Mouse (Mus musculus) forebrain, embryonic 16.5 days (tissue): ENCODE results near the gene Sec22b. TPM values are rescaled to one million over a fixed set of nuclear protein-coding genes. Genes with fewer than 3 reads are reported as not detected.
A peak's percentile ranks its signal among the peaks of the same experiment; 100 is the strongest.

ENCODE experiments used
- ATAC-seq: fragments of 200-750 bp; cut with Nextera tagmentation; 2 replicates; pipeline ENCODE4 v1.8.0; 2017; ENCODE audit warnings: mild to moderate bottlenecking, moderate library complexity
- H3K27ac ChIP-seq: fragments of 300-500 bp; sonication (generic); 2 replicates; pipeline ENCODE4 v1.5.1; 2014; ENCODE audit warnings: low read length, control low read depth
- H3K27me3 ChIP-seq: fragments of 300-500 bp; sonication (generic); replicated peaks from 2 replicates; pipeline ENCODE4 v1.6.1; 2014; ENCODE audit warnings: low read length; ENCODE audit not compliant: control insufficient read depth, insufficient read depth
- H3K36me3 ChIP-seq: fragments of 300-500 bp; sonication (generic); 2 replicates; pipeline ENCODE4 v1.6.1; 2014; ENCODE audit not compliant: control insufficient read depth, insufficient read depth
- H3K4me1 ChIP-seq: fragments of 300-500 bp; sonication (generic); replicated peaks from 2 replicates; pipeline ENCODE4 v1.6.1; 2014; ENCODE audit warnings: low read length; ENCODE audit not compliant: control insufficient read depth, insufficient read depth
- H3K4me2 ChIP-seq: fragments of 300-500 bp; sonication (generic); 2 replicates; pipeline ENCODE4 v1.6.1; 2014; ENCODE audit warnings: mild to moderate bottlenecking, low read length, control low read depth
- H3K4me3 ChIP-seq: fragments of 300-500 bp; sonication (generic); replicated peaks from 2 replicates; pipeline ENCODE4 v1.5.1; 2014; ENCODE audit warnings: mild to moderate bottlenecking, low read length, control low read depth
- H3K9ac ChIP-seq: fragments of 300-500 bp; sonication (generic); replicated peaks from 2 replicates; pipeline ENCODE4 v1.6.1; 2014; ENCODE audit warnings: low read depth, low read length, control low read depth
- H3K9me3 ChIP-seq: fragments of 300-500 bp; sonication (generic); 2 replicates; pipeline ENCODE4 v1.6.1; 2016; ENCODE audit warnings: low read length; ENCODE audit not compliant: control insufficient read depth
- WGBS: fragments of 180-500 bp; shearing (Covaris S2); extraction: QIAGEN DNeasy Blood & Tissue Kit; methylation state at CpG from one replicate; pipeline ENCODE4 v1.1.7; 2014; 5-methylcytosine and 5-hydroxymethylcytosine counted together
- polyA plus RNA-seq: library from polyadenylated mRNA; unstranded; fragments of >200 nt; fragmentation: Nextera tagmentation; extraction: Ambion mirVana; gene quantifications from 2 replicates; pipeline ENCODE4 v1.2.1, GENCODE M21; 2015

Gene Sec22b
- 108 and 110 TPM in 2 replicates for polyA plus RNA-seq

GRCm38 (mm10) chr3:97900516-97901490, at the start of gene Sec22b:
Sec22b (plus strand) TSS chr3:97901190.
- Histone ChIP-seq H3K9ac (peak within 1 kb of the TSS; percentile 77), H3K4me2 (peak within 1 kb of the TSS; percentile 91), H3K9me3 (no peaks in the 10 kb centered on the region), H3K4me3 (peak within 1 kb of the TSS; percentile 66), H3K4me1 (peaks cover 11% of the 10 kb centered on the region), H3K27me3 (no peaks in the 10 kb centered on the region), H3K27ac (no peak within 1 kb of the TSS), H3K36me3 (no peaks in the 10 kb centered on the region)
- WGBS: 5% methylated on average over 41 of the region's 41 CpGs
- peak; percentile 88 for ATAC-seq

GRCm38 (mm10) chr3:97851803-97852202, 49.2 kb upstream of the Sec22b start:
- no peak for ATAC-seq

GRCm38 (mm10) chr3:97854575-97855384, 46.2 kb upstream of the Sec22b start:
- Histone ChIP-seq H3K9me3 (no peaks in the 10 kb centered on the region), H3K27me3 (no peaks in the 10 kb centered on the region), H3K27ac (peak overlapping the region; percentile 73), H3K4me1 (peaks cover 6% of the 10 kb centered on the region), H3K36me3 (no peaks in the 10 kb centered on the region), H3K4me3 (no peak overlapping the region), H3K9ac (no peak overlapping the region), H3K4me2 (no peak overlapping the region)
- ATAC-seq: peak; percentile 92
- 37% methylated on average over 9 of the region's 9 CpGs for WGBS

More at GRCm38 (mm10) chr3:97851803-97852202, 49.2 kb upstream of the Sec22b start:
- Histone ChIP-seq H3K4me1 (peaks cover 6% of the 10 kb centered on the region), H3K27ac (no peak overlapping the region), H3K9ac (no peak overlapping the region), H3K9me3 (no peaks in the 10 kb centered on the region), H3K4me2 (no peak overlapping the region), H3K27me3 (no peaks in the 10 kb centered on the region), H3K4me3 (no peak overlapping the region), H3K36me3 (no peaks in the 10 kb centered on the region)
- 89% methylated on average over 2 of the region's 2 CpGs for WGBS

- WGBS: 87% methylated on average over 1 of the region's 1 CpGs
- Histone ChIP-seq H3K27ac (no peak overlapping the region), H3K9me3 (no peaks in the 10 kb centered on the region), H3K4me2 (no peak overlapping the region), H3K4me3 (no peak overlapping the region), H3K9ac (no peak overlapping the region), H3K27me3 (no peaks in the 10 kb centered on the region), H3K36me3 (no peaks in the 10 kb centered on the region), H3K4me1 (peaks cover 9% of the 10 kb centered on the region)
- ATAC-seq: no peak
These were observed 41.6 kb upstream of the Sec22b start for GRCm38 (mm10) chr3:97859400-97859799.

GRCm38 (mm10) chr3:97860820-97861451, 40.1 kb upstream of the Sec22b start:
- Histone ChIP-seq H3K36me3 (no peaks in the 10 kb centered on the region), H3K9ac (no peak overlapping the region), H3K9me3 (no peaks in the 10 kb centered on the region), H3K27me3 (no peaks in the 10 kb centered on the region), H3K4me1 (peaks cover 2% of the 10 kb centered on the region; the same call in 1 of the 2 replicates), H3K4me3 (no peak overlapping the region), H3K4me2 (no peak overlapping the region), H3K27ac (peak overlapping the region; percentile 53)
- peak; percentile 74 for ATAC-seq
- 73% methylated on average over 7 of the region's 7 CpGs for WGBS

- Histone ChIP-seq H3K4me3 (peak overlapping the region; percentile 61), H3K9me3 (no peaks in the 10 kb centered on the region), H3K9ac (peak overlapping the region; percentile 71; the same call in 1 of the 2 replicates), H3K27me3 (no peaks in the 10 kb centered on the region), H3K36me3 (no peaks in the 10 kb centered on the region), H3K27ac (no peak overlapping the region), H3K4me1 (peaks cover 11% of the 10 kb centered on the region), H3K4me2 (peak overlapping the region; percentile 87)
- no peak for ATAC-seq
- WGBS: 50% methylated on average over 4 of the region's 4 CpGs
These were observed 34.3 kb upstream of the Sec22b start for GRCm38 (mm10) chr3:97866696-97867095.

- Histone ChIP-seq H3K27ac (0 out of 2 replicates have a peak overlapping the region, but pooled peaks have one; percentile 8), H3K4me1 (peaks cover 11% of the 10 kb centered on the region), H3K27me3 (no peaks in the 10 kb centered on the region), H3K36me3 (no peaks in the 10 kb centered on the region), H3K9me3 (no peaks in the 10 kb centered on the region), H3K4me3 (peak overlapping the region; percentile 61), H3K9ac (peak overlapping the region; percentile 71), H3K4me2 (peak overlapping the region; percentile 87)
- 2% methylated on average over 28 of the region's 28 CpGs for WGBS
- peak; percentile 54 for ATAC-seq
These were observed 33.6 kb upstream of the Sec22b start for GRCm38 (mm10) chr3:97867221-97868023.

GRCm38 (mm10) chr3:97868024-97868689, 32.8 kb upstream of the Sec22b start:
- peak; percentile 94 for ATAC-seq

More at GRCm38 (mm10) chr3:97868024-97868689, 32.8 kb upstream of the Sec22b start:
- Histone ChIP-seq H3K36me3 (no peaks in the 10 kb centered on the region), H3K4me3 (peak overlapping the region; percentile 61), H3K4me1 (peaks cover 11% of the 10 kb centered on the region), H3K4me2 (peak overlapping the region; percentile 87), H3K27me3 (no peaks in the 10 kb centered on the region), H3K9me3 (no peaks in the 10 kb centered on the region), H3K27ac (0 out of 2 replicates have a peak overlapping the region, but pooled peaks have one; percentile 8), H3K9ac (peak overlapping the region; percentile 71)
- 3% methylated on average over 42 of the region's 42 CpGs for WGBS
